Mouse (Mus musculus): Measurements from ENCODE around the gene Marcks. TPM values are rescaled to one million over a fixed set of nuclear protein-coding genes. Genes with fewer than 3 reads are reported as not detected.
A peak's percentile ranks its signal among the peaks of the same experiment; 100 is the strongest.

The Marcks gene
- 10 to 100 TPM; 37.1 to 38.9 TPM for total RNA-seq (2021)
- long read RNA-seq, experiment 1, full-length matches to known transcripts, result 42 of 60 reads
- long read RNA-seq, experiment 1, partial matches to known transcripts, result 16 of 60 reads
- long read RNA-seq, experiment 1, other reads (novel, unspliced or antisense), result 2 of 60 reads
- long read RNA-seq, experiment 2, full-length matches to known transcripts, result 33 of 68 reads
- long read RNA-seq, experiment 2, partial matches to known transcripts, result 0 of 68 reads
- long read RNA-seq, experiment 2, other reads (novel, unspliced or antisense), result 35 of 68 reads

DNA sequence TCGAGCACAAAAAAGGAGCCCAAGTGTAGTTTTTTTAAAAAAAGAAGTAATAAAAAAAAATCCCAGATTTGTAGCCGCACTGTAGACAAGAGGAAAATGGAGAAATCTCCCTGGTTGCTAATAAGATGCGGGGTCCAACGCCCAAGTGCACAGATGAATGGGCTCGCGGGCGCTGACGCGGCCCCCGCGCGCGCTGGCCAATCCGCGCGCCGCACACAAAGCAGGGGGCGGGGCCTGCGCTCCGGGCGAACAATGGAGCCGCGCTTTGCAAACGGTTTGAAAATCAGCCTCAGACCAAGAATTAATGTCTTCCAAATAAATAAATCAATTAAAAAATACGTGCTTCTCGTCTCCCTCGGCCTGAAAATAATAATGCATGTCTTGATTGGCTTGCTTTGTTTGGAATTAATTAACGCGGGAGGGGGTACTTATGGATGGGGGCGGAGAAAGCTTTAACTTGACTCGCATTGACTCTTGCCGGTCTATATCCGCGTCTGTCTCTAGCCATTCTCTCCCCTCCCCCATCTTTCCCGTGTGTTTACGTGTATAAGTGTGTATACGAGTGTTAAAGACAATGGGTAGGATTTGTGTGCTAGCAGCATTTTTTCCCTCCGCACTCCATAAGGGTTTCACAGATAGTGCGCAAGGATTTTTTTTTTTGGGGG is at the start of gene Marcks:
Gene Marcks (minus strand): TSS at position 143 of the 665 bp plus-strand sequence.
- DNase-seq (ENCODE audit: low spot score in 2 of 2), result peak; percentile 83 to 85

DNA sequence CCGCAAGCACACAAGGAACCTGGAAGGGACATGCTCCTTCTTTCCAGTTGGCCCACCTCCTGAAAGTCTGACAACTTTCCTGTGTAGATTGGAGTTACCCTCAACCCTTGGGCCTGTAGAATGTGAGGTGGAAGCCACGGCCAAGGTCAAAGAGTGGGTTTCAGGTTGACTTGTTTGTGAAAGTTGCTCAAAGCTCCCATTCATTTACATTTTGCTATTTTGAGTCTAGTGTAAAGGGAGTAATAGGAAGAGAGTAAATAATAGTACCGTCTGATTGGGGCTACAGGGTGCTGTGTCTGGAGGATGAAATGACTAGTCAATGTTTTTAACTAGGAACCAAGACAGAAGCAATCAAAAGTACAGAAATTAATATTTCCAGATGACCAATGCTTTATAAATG is 38.4 kb upstream of the Marcks start:
- DNase-seq (ENCODE audit: low spot score in 2 of 2), result no peak

DNA sequence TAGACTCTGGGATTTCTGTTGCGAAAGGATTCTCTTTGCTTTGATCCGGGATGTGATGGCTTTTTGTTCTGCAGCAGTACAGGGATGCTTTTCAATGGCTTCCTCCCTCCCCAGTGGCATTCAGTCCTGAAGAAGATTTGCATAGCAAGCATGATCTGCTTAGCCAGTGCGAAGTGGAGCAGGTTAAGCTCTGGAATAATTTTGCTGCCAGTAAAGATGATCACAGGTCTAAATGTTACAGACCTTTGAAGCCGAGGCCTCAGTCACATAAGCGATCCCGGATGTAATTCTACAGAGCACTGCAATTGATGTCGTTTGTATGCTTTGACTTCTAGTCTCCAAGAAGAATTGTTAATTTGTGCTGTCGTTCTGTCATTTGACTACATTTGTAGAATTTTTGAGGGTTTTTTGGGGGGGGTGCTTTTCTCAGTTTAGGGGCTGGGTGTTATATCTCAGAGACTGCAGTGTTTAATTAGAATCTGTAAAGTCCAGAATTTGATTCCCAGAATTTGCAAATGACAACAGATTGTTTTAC is 33.8 kb upstream of the Marcks start:
- no peak for DNase-seq (ENCODE audit: low spot score in 2 of 2)

DNA sequence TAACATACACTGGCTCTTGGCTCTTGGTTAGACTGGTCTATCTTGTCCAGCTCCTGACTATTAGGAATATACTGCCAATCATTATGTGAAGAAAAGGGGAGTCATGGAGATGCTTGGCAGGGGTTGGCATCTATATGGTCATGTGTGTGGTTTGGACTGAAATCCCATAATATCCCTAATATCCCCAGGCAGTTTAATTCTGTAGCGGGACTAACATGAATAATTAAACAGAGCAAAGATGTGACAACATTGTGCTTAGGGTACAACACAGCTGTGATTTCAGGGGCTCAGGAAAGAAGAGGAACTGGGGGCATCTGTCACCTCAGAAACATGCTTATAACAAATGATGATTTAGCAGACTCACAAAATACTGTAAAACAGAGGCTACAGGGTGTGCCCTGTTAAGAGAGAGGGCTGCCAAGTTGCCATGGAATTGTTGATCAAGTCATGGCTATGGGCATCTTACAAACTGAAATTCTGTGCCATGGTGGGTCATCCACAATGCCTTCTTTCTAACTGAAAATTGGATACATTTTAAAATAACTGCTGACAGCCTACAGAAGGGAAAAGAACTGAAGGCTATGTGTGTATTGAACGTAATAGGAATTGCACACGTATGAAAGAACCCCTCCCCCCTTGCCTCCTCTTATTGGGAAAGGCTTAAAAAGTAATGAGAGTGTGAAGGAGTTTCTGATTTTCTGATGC is 33.1 kb upstream of the Marcks start:
- DNase-seq (ENCODE audit: low spot score in 2 of 2), result no peak

DNA sequence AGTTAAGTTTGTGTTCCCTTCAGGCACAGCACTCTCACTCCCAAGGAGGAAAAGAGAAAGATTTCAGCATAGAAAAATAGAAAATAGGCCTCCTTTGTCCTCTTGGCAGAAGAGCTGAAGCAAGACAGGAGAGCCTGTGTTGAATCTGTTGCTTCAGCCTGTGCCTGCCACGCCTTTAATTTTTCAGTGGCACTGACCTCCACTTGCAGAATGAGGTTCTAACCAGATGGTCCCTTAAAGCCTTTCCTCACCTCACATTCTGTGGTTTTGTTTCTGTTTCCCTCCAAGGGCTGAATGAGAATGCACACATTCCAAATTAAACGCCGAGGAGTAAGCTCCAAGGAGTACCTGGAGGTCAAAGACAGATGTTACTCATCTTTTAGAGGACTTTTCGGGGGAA is 32.2 kb upstream of the Marcks start:
- DNase-seq (ENCODE audit: low spot score in 2 of 2), result no peak

- DNase-seq (ENCODE audit: low spot score in 2 of 2), result no peak
Measured at GRCm38 (mm10) chr10:37170466-37170865, 31.7 kb upstream of the Marcks start.

DNA sequence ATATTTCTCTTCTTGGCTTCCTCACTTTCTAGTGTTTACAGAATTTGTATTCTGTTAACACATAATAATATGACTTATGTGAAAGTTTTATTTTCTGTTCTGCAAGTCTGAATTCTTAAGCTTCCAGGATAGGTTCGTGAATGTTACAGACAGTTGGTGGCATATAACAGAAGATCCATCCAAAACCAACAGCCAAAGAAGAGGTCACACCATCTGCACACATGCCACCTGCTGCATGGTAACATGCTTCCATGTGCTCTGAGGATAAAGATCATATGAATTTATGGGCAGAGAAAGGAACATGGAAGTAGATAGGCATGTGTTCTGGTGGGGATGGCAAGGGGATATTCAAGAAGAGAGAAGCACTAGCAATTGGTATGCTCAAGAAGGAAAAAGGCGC is 28.8 kb upstream of the Marcks start:
- no peak for DNase-seq (ENCODE audit: low spot score in 2 of 2)

DNA sequence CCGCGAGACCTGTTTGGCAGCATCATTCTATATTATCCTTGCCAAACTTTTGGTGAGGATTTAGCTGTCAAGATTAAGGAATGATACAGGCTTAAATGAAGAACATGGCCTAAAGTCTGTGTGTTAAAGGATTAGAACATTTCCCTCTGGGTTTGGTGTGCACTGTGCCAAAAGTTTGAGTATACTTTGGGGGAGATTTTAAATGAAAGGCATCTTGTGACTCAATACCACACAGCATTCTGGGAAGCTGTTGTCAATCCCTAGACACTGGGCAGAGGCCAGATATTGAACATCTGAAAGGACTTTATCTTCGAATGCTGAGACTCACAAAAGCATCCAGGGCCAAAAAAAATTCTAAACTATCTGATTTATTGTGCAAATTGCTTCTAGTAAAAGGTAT is 21.0 kb upstream of the Marcks start:
- no peak for DNase-seq (ENCODE audit: low spot score in 2 of 2)

- no peak for DNase-seq (ENCODE audit: low spot score in 2 of 2)
Measured at GRCm38 (mm10) chr10:37157156-37157555, 18.4 kb upstream of the Marcks start.

DNA sequence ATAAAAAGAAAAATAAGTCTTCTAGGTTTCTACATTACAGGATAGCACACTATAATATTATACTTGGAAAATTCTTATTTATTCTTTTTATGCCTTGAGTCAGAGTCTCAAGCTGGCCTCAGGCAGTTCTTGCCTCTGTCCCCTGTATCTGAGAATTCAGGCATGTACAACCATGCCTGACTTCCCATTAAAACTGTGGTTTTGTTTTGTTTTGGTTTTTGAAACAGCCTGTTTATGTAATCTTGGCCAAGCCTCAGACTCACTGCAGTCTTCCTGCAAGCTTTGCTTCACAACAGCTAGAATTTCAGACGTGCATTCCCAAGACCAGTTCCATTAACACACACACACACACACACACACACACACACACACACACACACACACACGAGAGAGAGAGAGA is 16.4 kb upstream of the Marcks start:
- DNase-seq (ENCODE audit: low spot score in 2 of 2), result no peak

DNA sequence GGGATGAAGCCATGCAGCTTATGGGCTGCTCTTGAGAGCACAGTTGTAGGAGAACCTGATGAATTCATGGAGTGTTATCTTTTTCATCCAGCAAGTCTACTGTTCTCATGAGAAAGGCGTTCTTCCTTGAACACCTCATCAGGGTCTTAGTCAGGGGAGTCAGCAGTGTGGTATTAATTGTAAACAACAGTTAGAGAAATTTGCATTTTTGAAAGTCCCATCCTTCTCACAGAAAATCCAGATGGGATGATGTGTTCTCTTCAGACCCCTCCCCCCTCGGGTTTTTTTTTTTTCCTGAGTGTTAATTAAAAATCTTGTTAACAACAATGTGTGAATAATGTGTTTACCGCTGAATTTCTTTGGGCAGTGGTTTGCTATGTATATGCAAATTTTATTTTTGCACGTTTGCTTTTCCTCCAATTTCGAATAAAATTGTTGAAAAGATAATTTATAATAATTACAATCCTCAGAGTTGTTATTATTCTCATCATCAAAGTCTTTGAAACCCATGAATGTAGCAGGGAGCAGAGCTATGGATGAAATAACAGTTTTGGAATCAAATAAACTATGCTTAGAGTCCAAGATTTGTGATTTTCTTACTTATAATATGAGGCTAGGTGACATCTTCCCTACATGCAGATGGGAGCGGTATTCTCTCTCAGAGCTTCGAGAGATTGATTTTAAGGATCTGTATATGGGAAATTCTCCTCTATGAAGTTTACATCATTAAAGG is 13.0 kb upstream of the Marcks start:
- no peak for DNase-seq (ENCODE audit: low spot score in 2 of 2)

DNA sequence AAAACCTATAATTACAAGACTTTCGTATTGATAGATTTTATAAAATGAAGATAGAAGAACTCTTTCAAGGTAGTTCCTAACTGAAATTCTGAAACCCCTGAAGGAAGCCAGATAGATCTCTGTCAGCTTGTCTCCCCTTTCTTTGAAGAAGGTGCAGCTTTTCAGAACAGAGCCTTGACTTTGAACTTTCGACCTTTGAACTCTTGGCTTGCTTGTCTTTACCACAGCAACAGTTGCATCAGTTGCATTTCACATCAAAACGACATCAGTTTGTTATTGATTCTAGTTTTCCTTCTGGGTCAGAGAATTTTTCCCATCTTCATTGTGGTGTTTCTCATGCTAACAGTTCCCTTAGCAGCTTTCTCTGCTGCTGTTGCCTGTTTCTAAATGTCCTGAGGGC is 9.3 kb upstream of the Marcks start:
- DNase-seq (ENCODE audit: low spot score in 2 of 2), result no peak

DNA sequence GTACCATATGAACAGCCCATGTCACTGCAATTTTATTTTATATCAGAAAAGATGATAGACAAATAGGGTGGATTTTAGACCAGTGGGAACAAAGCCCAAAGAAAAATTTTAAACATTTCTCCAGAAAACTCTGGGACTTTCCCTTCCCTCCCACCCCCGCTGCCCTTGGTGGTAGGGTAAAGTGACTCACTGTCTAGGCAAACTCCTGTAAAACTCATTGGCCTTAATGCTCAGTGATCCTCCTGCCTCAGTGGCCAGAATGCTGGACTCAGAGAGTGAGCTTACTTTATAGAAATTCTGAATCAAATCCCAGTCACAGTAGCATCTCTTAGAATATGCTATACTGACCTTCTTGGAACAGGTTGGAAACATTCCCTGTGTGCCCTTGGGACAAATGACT is 6.7 kb upstream of the Marcks start:
- DNase-seq (ENCODE audit: low spot score in 2 of 2), result no peak

GRCm38 (mm10) chr10:37141621-37142020 is 2.9 kb upstream of the Marcks start:
- DNase-seq (ENCODE audit: low spot score in 2 of 2), result peak in 1 of 2 experiments; percentile 2

GRCm38 (mm10) chr10:37140736-37141451 is 2.2 kb upstream of the Marcks start:
- DNase-seq (ENCODE audit: low spot score in 2 of 2), result peak; percentile 74 to 76

DNA sequence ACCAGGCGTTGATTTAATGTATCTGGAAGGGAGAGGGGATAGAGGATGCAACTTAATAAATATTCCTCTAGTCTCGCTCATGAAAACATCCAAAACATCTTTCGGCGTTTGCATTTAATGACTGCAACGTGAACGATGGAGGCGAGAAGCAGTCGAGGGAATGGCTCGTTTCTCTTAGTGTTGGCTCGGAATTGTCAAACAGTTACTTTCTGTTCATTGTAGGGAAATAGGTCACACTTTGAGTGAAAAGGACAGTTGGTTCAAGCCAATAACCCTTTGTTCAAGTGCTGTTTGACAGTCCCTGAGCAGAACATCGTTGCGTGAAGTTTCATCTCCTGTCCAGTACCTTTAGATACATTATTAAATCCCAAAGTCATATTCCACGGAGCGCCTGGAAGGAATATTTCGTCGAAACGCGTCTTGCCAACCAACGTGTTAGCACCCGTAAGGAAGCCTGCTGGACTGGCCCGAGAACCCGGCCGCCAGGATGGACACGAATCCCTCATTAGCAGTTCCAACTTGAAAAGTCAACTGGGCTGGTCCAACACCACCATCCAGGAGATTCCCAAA is 1.5 kb upstream of the Marcks start:
- DNase-seq (ENCODE audit: low spot score in 2 of 2), result peak; percentile 37 to 46

GRCm38 (mm10) chr10:37139443-37140165 is 884 bp upstream of the Marcks start:
- peak; percentile 27 to 31 for DNase-seq (ENCODE audit: low spot score in 2 of 2)

GRCm38 (mm10) chr10:37138311-37138731 is 399 bp downstream of the Marcks start:
- DNase-seq (ENCODE audit: low spot score in 2 of 2), result peak; percentile 26 to 41

DNA sequence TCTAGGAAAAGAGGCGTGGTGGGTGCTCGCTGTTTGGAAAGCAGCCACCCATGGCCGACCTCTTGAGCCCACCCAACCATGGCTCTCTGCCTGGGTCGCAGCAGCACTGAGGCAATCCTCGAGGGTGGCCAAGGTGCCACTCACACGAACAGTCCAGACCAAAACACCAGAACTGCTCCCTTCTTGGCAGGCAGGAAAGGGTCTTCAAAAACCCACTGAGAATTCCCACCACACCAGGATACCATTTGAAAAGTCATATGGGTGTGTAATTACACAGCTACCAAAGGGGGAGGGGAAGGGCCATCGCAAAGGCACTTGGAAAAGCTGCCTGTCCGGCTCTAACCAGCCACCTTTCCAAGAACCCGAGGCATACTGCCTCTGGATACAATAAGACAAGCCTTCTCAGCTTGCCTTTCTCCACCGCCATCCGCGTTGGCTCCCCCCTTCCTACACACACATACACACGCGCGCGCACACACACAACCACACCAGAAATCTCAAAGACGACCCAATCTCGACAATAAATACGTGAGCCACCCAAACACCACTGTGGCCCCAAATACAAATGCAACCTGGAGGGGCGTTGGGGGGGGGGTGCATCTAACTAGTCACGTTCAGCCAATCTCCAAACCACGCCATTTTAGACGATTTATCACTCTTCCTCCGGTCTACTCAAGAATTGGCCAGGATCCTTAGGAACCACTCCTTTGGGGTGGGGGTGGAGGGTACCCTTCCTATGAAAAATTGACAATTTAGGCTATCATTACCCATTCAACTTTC is 999 bp downstream of the Marcks start:
- DNase-seq (ENCODE audit: low spot score in 2 of 2), result peak; percentile 46 to 52

All from adrenal gland, adult 18-20 months (tissue).